Mouse (Mus musculus) WW6 (cell line): ENCODE results near the gene Mlx.
"Not testable (repeated sequence)": the region's sequence is repeated elsewhere in the genome, so short reads cannot be mapped to it uniquely, and the experiment has no call there.

Experiments used
- DNase-seq: peaks from one replicate; pipeline ENCODE4 v3.0.0-alpha.2; 2013; ENCODE audit warnings: low read depth, low spot score

Gene Mlx

GRCm38 (mm10) chr11:101098231-101098630 is 11.2 kb downstream of the Mlx start:
- DNase-seq: no peak

- no peak for DNase-seq
Measured at GRCm38 (mm10) chr11:101103011-101103410, 15.9 kb downstream of the Mlx start.

GRCm38 (mm10) chr11:101109351-101109750 is 22.3 kb downstream of the Mlx start:
- no peak for DNase-seq

GRCm38 (mm10) chr11:101110708-101111107 is 23.6 kb downstream of the Mlx start:
- DNase-seq: no peak

GRCm38 (mm10) chr11:101111178-101111577 is 24.1 kb downstream of the Mlx start:
- DNase-seq: no peak

- DNase-seq: no peak
Measured at GRCm38 (mm10) chr11:101112186-101112585, 25.1 kb downstream of the Mlx start.

- DNase-seq: no peak
Measured at GRCm38 (mm10) chr11:101115564-101115963, 28.5 kb downstream of the Mlx start.

GRCm38 (mm10) chr11:101118105-101118504 is 31.0 kb downstream of the Mlx start:
- no peak for DNase-seq

GRCm38 (mm10) chr11:101119131-101119760 is 32.2 kb downstream of the Mlx start:
- no peak for DNase-seq

GRCm38 (mm10) chr11:101119761-101120544 is 32.9 kb downstream of the Mlx start, which contains the start of the genes Retreg3 and Tubg1:
Retreg3 (minus strand) TSS chr11:101119893.
Tubg1 (plus strand) TSS chr11:101119938.
- peak; percentile 100 for DNase-seq

- no peak for DNase-seq
Measured at GRCm38 (mm10) chr11:101120545-101121188, 33.6 kb downstream of the Mlx start.

GRCm38 (mm10) chr11:101124494-101124893 is 37.4 kb downstream of the Mlx start:
- not testable (repeated sequence) for DNase-seq

GRCm38 (mm10) chr11:101125008-101125407 is 37.9 kb downstream of the Mlx start:
- DNase-seq: not testable (repeated sequence)

- DNase-seq: no peak
Measured at GRCm38 (mm10) chr11:101127075-101127474, 40.0 kb downstream of the Mlx start.

GRCm38 (mm10) chr11:101128996-101129577 is 42.0 kb downstream of the Mlx start:
- DNase-seq: no peak

- DNase-seq: no peak
Measured at GRCm38 (mm10) chr11:101130056-101130756, 43.1 kb downstream of the Mlx start.

GRCm38 (mm10) chr11:101131187-101131586 is 44.1 kb downstream of the Mlx start:
- DNase-seq: no peak

GRCm38 (mm10) chr11:101131701-101132100 is 44.6 kb downstream of the Mlx start:
- DNase-seq: peak; percentile 75

- no peak for DNase-seq
Measured at GRCm38 (mm10) chr11:101133037-101133436, 46.0 kb downstream of the Mlx start.

GRCm38 (mm10) chr11:101134217-101134865 is 47.3 kb downstream of the Mlx start:
- DNase-seq: no peak

GRCm38 (mm10) chr11:101137000-101137399 is 49.9 kb downstream of the Mlx start:
- no peak for DNase-seq
